Mouse (Mus musculus) bone marrow macrophage, adult 2 months (primary cell): Measurements from ENCODE around the gene Slc4a11. TPM values are rescaled to one million over a fixed set of nuclear protein-coding genes. Genes with fewer than 3 reads are reported as not detected.

ENCODE experiments used
- H3K27ac ChIP-seq: 2 replicates; pipeline ENCODE4 v1.5.1; 2012; ENCODE audit warnings: low read depth, low read length; ENCODE audit not compliant: insufficient read depth
- H3K4me1 ChIP-seq: 2 replicates; pipeline ENCODE4 v1.6.1; 2012; ENCODE audit warnings: low read length; ENCODE audit not compliant: control insufficient read depth, insufficient read depth
- H3K4me3 ChIP-seq: 2 replicates; pipeline ENCODE4 v1.5.1; 2012; ENCODE audit warnings: mild to moderate bottlenecking, low read length, moderate library complexity; ENCODE audit not compliant: insufficient read depth
- CTCF ChIP-seq: IDR thresholded peaks from 2 replicates; pipeline ENCODE4 v1.5.1; 2012; ENCODE audit warnings: low read depth, mild to moderate bottlenecking, low read length, moderate library complexity
- POLR2A ChIP-seq: IDR thresholded peaks from 2 replicates; pipeline ENCODE4 v1.6.1; 2012; ENCODE audit warnings: mild to moderate bottlenecking, low read depth, low read length, borderline replicate concordance
- polyA plus RNA-seq: library from polyadenylated mRNA; stranded (reverse); fragments of >200 nt; gene quantifications from 2 replicates; pipeline ENCODE4 v1.2.4, GENCODE M21; 2012; ENCODE audit not compliant: missing spikeins, insufficient read depth, insufficient read length

The Slc4a11 gene
- polyA plus RNA-seq, result 0.34 and 0.65 TPM in 2 replicates

- Histone ChIP-seq H3K27ac (no peak within 1 kb of the TSS), H3K4me3 (peak within 1 kb of the TSS; percentile 55)
- TF ChIP-seq POLR2A, result no peak
These were observed at the start of gene Slc4a11 for GRCm38 (mm10) chr2:130697153-130697810. Gene Slc4a11 (minus strand): TSS chr2:130697519.

GRCm38 (mm10) chr2:130743576-130743975, 46.3 kb upstream of the Slc4a11 start:
- H3K4me3 ChIP-seq, result no peak overlapping the region
- H3K4me1 ChIP-seq, result no peaks in the 10 kb centered on the region
- TF ChIP-seq POLR2A (no peak), CTCF (no peak)
- no peak overlapping the region for H3K27ac ChIP-seq

More at GRCm38 (mm10) chr2:130697153-130697810, at the start of gene Slc4a11:
- H3K4me1 ChIP-seq, result 0 out of 2 replicates have a peak, but pooled peaks cover 3% of the 10 kb centered on the region

GRCm38 (mm10) chr2:130740096-130740495, 42.8 kb upstream of the Slc4a11 start:
- Histone ChIP-seq H3K4me3 (no peak overlapping the region), H3K27ac (no peak overlapping the region), H3K4me1 (no peaks in the 10 kb centered on the region)
- TF ChIP-seq CTCF (no peak), POLR2A (no peak)

GRCm38 (mm10) chr2:130738019-130738418, 40.7 kb upstream of the Slc4a11 start:
- no peaks in the 10 kb centered on the region for H3K4me1 ChIP-seq
- TF ChIP-seq CTCF (no peak), POLR2A (no peak)
- no peak overlapping the region for H3K4me3 ChIP-seq
- no peak overlapping the region for H3K27ac ChIP-seq

GRCm38 (mm10) chr2:130735281-130735680, 38.0 kb upstream of the Slc4a11 start:
- peaks cover 15% of the 10 kb centered on the region for H3K4me1 ChIP-seq
- no peak overlapping the region for H3K27ac ChIP-seq
- TF ChIP-seq CTCF, result no peak
- no peak for TF ChIP-seq POLR2A
- H3K4me3 ChIP-seq, result no peak overlapping the region

GRCm38 (mm10) chr2:130733444-130733843, 36.1 kb upstream of the Slc4a11 start:
- H3K4me3 ChIP-seq, result no peak overlapping the region
- no peak overlapping the region for H3K27ac ChIP-seq
- H3K4me1 ChIP-seq, result peaks cover 31% of the 10 kb centered on the region
- TF ChIP-seq CTCF (no peak), POLR2A (no peak)

- no peak for TF ChIP-seq CTCF
- TF ChIP-seq POLR2A, result no peak
- peak overlapping the region; percentile 52 for H3K27ac ChIP-seq
- peaks cover 40% of the 10 kb centered on the region for H3K4me1 ChIP-seq
- H3K4me3 ChIP-seq, result no peak overlapping the region
These were observed 34.5 kb upstream of the Slc4a11 start for GRCm38 (mm10) chr2:130731855-130732254.

GRCm38 (mm10) chr2:130730746-130731145, 33.4 kb upstream of the Slc4a11 start:
- peak overlapping the region; percentile 52 for H3K27ac ChIP-seq
- peaks cover 40% of the 10 kb centered on the region for H3K4me1 ChIP-seq
- TF ChIP-seq POLR2A, result no peak
- no peak for TF ChIP-seq CTCF
- H3K4me3 ChIP-seq, result no peak overlapping the region

GRCm38 (mm10) chr2:130728906-130729585, 31.7 kb upstream of the Slc4a11 start:
- H3K4me3 ChIP-seq, result no peak overlapping the region
- peak overlapping the region; percentile 82 for H3K27ac ChIP-seq
- H3K4me1 ChIP-seq, result peaks cover 40% of the 10 kb centered on the region
- TF ChIP-seq CTCF (no peak), POLR2A (no peak)

- peak overlapping the region; percentile 82 for H3K27ac ChIP-seq
- H3K4me3 ChIP-seq, result no peak overlapping the region
- TF ChIP-seq POLR2A (no peak), CTCF (no peak)
- H3K4me1 ChIP-seq, result peaks cover 40% of the 10 kb centered on the region
These were observed 30.4 kb upstream of the Slc4a11 start for GRCm38 (mm10) chr2:130727752-130728151.

GRCm38 (mm10) chr2:130724369-130724768, 27.1 kb upstream of the Slc4a11 start:
- TF ChIP-seq CTCF (no peak), POLR2A (no peak)
- H3K4me3 ChIP-seq, result no peak overlapping the region
- H3K27ac ChIP-seq, result no peak overlapping the region
- H3K4me1 ChIP-seq, result peaks cover 16% of the 10 kb centered on the region
